Mouse (Mus musculus): ENCODE results near the gene Fcgr4. TPM values are rescaled to one million over a fixed set of nuclear protein-coding genes. Genes with fewer than 3 reads are reported as not detected.
"Not testable (repeated sequence)": the region's sequence is repeated elsewhere in the genome, so short reads cannot be mapped to it uniquely, and the experiment has no call there.

Gene Fcgr4
- polyA plus RNA-seq, 1 experiment from 2014 or later: 0.18 TPM

DNA sequence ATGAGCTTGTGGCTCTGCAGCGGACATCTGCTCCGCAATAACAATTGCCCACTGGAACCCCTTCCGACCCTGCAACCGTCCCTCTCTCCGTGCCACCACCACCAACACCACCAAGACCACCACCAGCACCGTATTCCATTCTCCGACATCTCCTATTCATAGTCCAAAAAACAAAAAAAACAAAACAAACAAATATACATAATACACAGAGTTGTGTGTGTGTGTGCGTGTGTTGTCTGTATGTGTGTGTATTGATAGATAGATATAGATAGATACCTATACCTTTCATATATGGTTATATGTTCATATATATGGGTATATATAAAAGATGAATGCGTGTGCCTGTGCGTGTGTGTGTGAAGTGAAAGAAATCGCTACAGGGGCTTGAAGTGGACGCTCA, 59.7 kb downstream of the Fcgr4 start:
- H3K9me3 ChIP-seq (ENCODE audit: control insufficient read depth, low read length); H3K27ac ChIP-seq (ENCODE audit: low read depth, low read length); H3K4me3 ChIP-seq (ENCODE audit: low read depth, low read length); ATAC-seq (ENCODE audit: low FRiP score); H3K4me1 ChIP-seq (ENCODE audit: control insufficient read depth, insufficient read depth, low read length); H3K36me3 ChIP-seq (ENCODE audit: control insufficient read depth, insufficient read depth, low read length); H3K4me2 ChIP-seq; H3K9ac ChIP-seq (ENCODE audit: low read length): not testable (repeated sequence)
- peak; percentile 91 for DNase-seq (ENCODE audit: low spot score, missing footprints)
- peaks cover 23% of the 10 kb centered on the region for H3K27me3 ChIP-seq (ENCODE audit: control insufficient read depth, insufficient read depth, low read length)
- 24% methylated on average over 11 of the region's 12 CpGs for WGBS

DNA sequence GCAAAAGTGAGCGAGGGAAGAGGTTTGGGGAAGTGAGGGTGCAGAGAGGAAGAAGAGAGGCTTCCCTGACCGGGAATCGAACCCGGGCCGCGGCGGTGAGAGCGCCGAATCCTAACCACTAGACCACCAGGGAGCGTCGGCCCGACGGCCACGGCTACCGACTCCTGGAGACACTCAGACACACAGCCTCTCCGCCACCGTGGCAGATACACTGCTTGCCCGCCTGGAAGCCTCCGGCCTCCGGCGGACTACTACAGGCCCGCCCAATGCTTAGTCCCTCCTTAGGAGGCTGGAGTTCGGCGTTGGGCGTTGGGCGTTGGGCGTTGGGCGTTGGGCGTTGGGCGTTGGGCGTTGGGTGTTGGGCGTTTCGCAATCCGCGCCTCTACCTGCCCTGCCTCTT, 60.6 kb downstream of the Fcgr4 start:
- not testable (repeated sequence) for H3K9ac ChIP-seq (ENCODE audit: low read length); H3K4me3 ChIP-seq (ENCODE audit: low read depth, low read length); H3K4me1 ChIP-seq (ENCODE audit: control insufficient read depth, insufficient read depth, low read length); H3K4me2 ChIP-seq; H3K36me3 ChIP-seq (ENCODE audit: control insufficient read depth, insufficient read depth, low read length); H3K9me3 ChIP-seq (ENCODE audit: control insufficient read depth, low read length); H3K27ac ChIP-seq (ENCODE audit: low read depth, low read length); DNase-seq (ENCODE audit: low spot score, missing footprints)
- ATAC-seq (ENCODE audit: low FRiP score): peak; percentile 66
- H3K27me3 ChIP-seq (ENCODE audit: control insufficient read depth, insufficient read depth, low read length): peaks cover 17% of the 10 kb centered on the region
- WGBS: 0% methylated on average over 1 of the region's 35 CpGs

Small RNA genes within 50 kb of the gene (microRNA-seq; reads per million reads assigned to microRNA genes)
- gene Gm27552 (not detected), gene Mir6546 (13.3 reads per million, percentile 33 among the genes with 10 or more reads in this experiment)

Other genes starting within 250 kb of the Fcgr4 start
- gene Atf6, start 151.1 kb upstream of the Fcgr4 start, polyA plus RNA-seq (2014; fragmentation: Nextera tagmentation; extraction: Ambion mirVana): 9.4 and 11.2 TPM in 2 replicates
- 0.31 TPM in 1 of 2 replicates, not detected in the other for gene Gm26620, start 133.9 kb upstream of the Fcgr4 start, polyA plus RNA-seq (2014; fragmentation: Nextera tagmentation; extraction: Ambion mirVana)
- 28.9 and 31.1 TPM in 2 replicates for gene Dusp12, start 133.4 kb upstream of the Fcgr4 start, polyA plus RNA-seq (2014; fragmentation: Nextera tagmentation; extraction: Ambion mirVana)
- gene Fcrlb, start 106.0 kb upstream of the Fcgr4 start, polyA plus RNA-seq (2014; fragmentation: Nextera tagmentation; extraction: Ambion mirVana): not detected in 2 replicates
- not detected in 2 replicates for gene Fcrla, start 91.3 kb upstream of the Fcgr4 start, polyA plus RNA-seq (2014; fragmentation: Nextera tagmentation; extraction: Ambion mirVana)
- gene Fcgr2b, start 42.4 kb upstream of the Fcgr4 start, polyA plus RNA-seq (2014; fragmentation: Nextera tagmentation; extraction: Ambion mirVana): 0.18 TPM in 1 of 2 replicates, not detected in the other
- 8.5 and 8.6 TPM in 2 replicates for gene Fcgr3, start 46.0 kb downstream of the Fcgr4 start, polyA plus RNA-seq (2014; fragmentation: Nextera tagmentation; extraction: Ambion mirVana)
- 1.7 and 2.4 TPM in 2 replicates for gene Cfap126, start 95.0 kb downstream of the Fcgr4 start, polyA plus RNA-seq (2014; fragmentation: Nextera tagmentation; extraction: Ambion mirVana)
- gene Sdhc, start 131.7 kb downstream of the Fcgr4 start, polyA plus RNA-seq (2014; fragmentation: Nextera tagmentation; extraction: Ambion mirVana): 291 and 314 TPM in 2 replicates
- gene Mpz, start 131.8 kb downstream of the Fcgr4 start, polyA plus RNA-seq (2014; fragmentation: Nextera tagmentation; extraction: Ambion mirVana): 0.12 TPM in 2 replicates
- 30.1 and 32.0 TPM in 2 replicates for gene Pcp4l1, start 177.3 kb downstream of the Fcgr4 start, polyA plus RNA-seq (2014; fragmentation: Nextera tagmentation; extraction: Ambion mirVana)
- gene Nr1i3, start 195.1 kb downstream of the Fcgr4 start, polyA plus RNA-seq (2014; fragmentation: Nextera tagmentation; extraction: Ambion mirVana): 0.10 and 0.18 TPM in 2 replicates
- gene Tomm40l, start 203.6 kb downstream of the Fcgr4 start, polyA plus RNA-seq (2014; fragmentation: Nextera tagmentation; extraction: Ambion mirVana): 24.0 and 24.7 TPM in 2 replicates
- gene Apoa2, start 206.1 kb downstream of the Fcgr4 start, polyA plus RNA-seq (2014; fragmentation: Nextera tagmentation; extraction: Ambion mirVana): 2.1 and 3.7 TPM in 2 replicates
- gene Fcer1g, start 215.4 kb downstream of the Fcgr4 start, polyA plus RNA-seq (2014; fragmentation: Nextera tagmentation; extraction: Ambion mirVana): 25.5 and 27.3 TPM in 2 replicates
- 4.0 and 4.4 TPM in 2 replicates for gene Adamts4, start 231.5 kb downstream of the Fcgr4 start, polyA plus RNA-seq (2014; fragmentation: Nextera tagmentation; extraction: Ambion mirVana)
- gene Ndufs2, start 232.5 kb downstream of the Fcgr4 start, polyA plus RNA-seq (2014; fragmentation: Nextera tagmentation; extraction: Ambion mirVana): 232 and 274 TPM in 2 replicates

Data from midbrain, embryonic 11.5 days (tissue).